Mouse (Mus musculus) frontal cortex, adult 2 months (tissue): ENCODE data around the gene Arhgap29. TPM values are rescaled to one million over a fixed set of nuclear protein-coding genes. Genes with fewer than 3 reads are reported as not detected.

Experiments used
- DNase-seq, 2 experiments: peaks; one replicate each; pipeline ENCODE4 v3.0.0; 2022; ENCODE audit warnings: low spot score in 1 of 2; ENCODE audit errors: extremely low spot score in 1 of 2
- polyA plus RNA-seq: library from polyadenylated mRNA; depleted of rRNA; stranded (reverse); fragments of >200 nt; gene quantifications from 2 replicates; pipeline ENCODE4 v1.2.3, GENCODE M21; 2012; rRNA removed

The Arhgap29 gene
- polyA plus RNA-seq, 1 experiment, result 20.3 TPM

DNA sequence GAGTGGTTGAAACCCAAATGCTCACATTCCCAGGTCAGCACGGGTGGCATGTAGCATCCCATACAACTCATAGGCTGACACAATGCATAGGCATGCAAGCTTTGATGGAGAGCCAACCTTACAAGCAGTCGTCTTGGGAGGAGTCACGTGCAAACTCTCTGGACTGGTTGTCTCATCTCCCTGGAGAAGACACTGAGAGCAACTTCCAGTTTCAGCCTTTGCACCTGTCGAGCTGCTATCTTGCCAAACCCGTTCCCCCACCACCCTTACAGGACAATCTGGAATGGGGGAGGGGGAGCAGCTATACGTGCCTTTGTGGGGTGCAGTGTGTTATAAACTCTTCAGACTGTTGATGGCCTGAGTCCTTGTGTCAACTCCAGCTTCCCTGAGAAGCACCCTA lies 96.8 kb downstream of the Arhgap29 start:
- no peak for DNase-seq

DNA sequence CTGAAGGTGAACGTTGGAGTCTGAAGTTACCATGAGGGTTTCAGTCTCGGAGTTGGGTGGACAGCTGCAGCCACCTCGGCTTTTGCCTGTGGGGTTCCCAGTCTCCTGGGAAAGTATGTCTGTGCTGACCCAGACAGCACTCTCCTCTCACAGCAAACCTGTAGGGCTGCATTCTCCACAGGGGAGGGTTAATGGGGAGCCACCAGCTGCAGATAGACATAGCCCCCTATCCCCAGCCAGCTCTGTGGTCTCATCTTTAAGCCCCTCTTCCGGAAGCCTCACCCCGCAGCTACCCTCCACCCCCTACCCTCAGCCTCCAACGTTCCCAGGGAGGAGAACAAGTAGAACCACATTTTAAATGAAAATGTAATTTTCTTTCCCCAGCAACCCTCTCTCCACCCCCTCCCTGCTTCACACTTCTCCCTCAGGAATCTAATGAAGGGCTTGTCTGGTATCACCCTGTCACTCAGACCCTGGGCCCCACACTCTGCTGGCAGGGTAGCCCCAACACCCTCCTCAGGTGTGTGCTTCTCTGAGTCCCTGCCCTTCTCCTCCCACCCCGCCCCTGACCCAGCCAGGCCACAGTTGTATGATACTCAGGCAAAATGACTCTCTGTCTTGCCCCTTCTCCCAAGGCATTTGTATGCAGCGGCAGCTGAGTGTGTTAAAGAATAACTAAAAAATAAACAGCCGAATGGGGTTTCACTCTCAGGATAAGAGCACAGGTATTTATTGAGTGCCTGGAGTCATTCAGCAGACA lies 106.3 kb downstream of the Arhgap29 start:
- no peak for DNase-seq

DNA sequence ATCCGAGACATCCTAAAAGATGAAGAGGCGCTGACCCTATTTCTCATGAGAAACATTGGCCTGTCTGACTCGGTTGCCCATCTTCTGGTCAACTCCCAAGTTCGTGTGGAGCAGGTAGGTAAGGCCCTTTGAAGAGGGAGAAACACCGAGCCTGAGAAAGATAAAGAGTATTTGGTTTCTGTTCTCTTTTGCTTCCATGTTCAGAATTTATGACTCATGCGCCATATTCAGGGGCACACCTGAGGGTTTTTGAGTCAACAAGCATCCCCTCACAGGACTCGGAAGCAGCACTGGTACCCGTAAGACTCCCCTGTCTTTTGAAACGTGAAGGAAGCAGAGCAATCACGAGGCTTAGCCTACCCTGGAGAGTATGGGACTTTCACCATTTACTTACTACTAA lies 110.2 kb downstream of the Arhgap29 start:
- no peak for DNase-seq

DNA sequence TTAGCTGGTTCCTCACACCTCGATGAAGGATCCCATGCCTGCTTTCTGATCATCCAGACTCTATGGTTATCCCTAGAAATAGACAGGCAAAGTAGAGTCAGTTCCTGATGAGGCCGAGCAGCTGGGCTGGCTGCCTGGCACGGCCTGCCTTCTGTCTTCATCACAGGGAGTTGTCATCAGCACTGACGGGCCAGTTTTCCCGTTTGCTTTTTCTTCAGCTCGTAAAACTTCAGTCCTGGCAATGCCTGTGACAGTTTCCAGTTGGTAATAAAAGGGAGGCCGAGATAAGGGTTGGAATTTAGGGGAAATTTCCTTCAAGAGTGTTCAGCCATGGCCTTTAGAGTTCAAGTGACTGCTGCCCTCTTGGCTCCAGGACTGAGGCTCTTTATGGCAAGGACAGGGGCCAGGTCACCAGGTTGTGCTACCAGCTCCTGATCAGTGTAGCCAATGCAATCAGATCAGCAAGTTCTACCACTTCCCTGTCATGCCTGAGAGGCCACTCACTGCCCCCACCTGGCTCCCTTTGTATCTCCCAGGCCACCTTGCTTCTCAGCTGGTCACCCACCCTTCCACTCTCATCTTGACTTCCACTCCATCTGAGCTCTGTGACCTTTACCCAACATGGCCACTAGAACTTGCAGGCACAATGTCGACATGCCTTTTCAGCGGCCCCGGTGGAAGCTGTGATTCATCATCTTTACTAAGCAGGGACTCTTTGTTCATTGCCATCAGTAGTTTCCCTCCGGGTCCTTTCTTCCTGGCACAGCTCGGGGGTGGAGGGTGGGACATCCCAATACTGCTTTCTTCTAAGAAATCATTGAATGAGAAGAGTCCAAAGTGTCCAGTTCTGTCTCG lies 112.4 kb downstream of the Arhgap29 start:
- DNase-seq, result no peak

Other genes with a start within 250 kb of the Arhgap29 start
- gene F3, start 229.0 kb upstream of the Arhgap29 start, polyA plus RNA-seq, result 62.8 and 76.8 TPM in 2 replicates
- gene Abcd3, start 137.2 kb upstream of the Arhgap29 start, polyA plus RNA-seq, result 36.4 and 38.3 TPM in 2 replicates
- gene Abca4, start 91.9 kb downstream of the Arhgap29 start, polyA plus RNA-seq, result 4.0 and 5.0 TPM in 2 replicates